Mouse (Mus musculus): ENCODE measurements around the gene Kirrel2.
"Not testable (repeated sequence)": the region's sequence is repeated elsewhere in the genome, so short reads cannot be mapped to it uniquely, and the experiment has no call there.

The Kirrel2 gene

DNA sequence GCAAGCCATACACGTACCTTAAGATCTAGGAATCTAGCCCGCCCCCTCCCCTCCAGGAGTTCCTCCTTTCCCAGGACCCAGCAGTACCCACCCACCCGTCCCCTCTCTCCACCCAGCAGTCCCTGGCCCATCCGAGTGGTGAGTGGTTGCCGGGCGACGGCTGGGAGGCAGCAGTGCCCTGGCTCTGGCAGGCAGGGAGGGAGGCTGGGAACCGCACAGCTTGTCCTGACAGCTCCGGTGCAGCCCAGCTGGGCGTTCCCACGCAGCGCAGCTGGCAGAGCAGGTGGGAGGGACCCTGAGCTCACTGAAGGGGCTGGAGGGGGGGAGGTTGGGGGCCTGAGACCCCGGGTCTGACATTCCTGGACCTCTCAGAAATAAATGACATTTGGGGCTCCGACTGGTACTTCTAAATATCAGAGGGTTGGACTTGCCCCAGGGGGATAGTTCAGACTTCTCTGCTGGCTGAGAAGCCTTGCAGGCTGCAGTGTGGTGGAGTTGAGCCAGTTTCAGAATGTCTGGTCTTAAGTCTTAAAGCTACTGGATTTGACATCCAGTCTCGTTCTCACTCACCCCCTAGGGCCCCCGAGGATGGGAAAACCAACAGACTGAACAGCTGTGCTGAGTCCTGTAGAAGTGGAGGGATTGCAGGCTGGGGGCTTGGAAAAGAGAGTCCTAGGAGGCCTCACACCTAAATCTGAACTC lies at the start of gene Kirrel2, which contains the start of gene Nphs1:
Gene Kirrel2 (minus strand): TSS at position 62 of the 702 bp plus-strand sequence.
Gene Nphs1 (plus strand): TSS at position 687 of the 702 bp plus-strand sequence.
- DNase-seq (ENCODE audit: low read depth, low spot score): no peak

DNA sequence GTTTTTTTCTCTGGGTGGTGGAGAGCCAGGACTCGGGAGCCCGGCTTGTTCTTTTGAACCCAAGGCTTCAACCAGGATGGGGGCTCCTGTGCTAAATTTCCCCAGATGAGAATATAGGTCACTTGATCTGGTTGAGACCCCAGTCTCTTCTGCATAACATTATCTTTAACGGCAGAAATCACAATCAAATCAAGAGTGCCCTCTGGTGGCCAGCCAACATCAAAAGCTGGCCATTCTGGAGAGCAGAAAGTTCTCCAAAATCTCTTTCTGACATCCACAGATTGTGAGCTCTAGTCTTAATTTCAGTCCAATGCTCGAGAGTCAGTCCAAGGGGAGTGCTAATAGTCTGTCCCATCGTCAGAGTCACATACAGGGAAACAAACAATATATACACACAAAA lies 43.7 kb upstream of the Kirrel2 start:
- DNase-seq (ENCODE audit: low read depth, low spot score): not testable (repeated sequence)

DNA sequence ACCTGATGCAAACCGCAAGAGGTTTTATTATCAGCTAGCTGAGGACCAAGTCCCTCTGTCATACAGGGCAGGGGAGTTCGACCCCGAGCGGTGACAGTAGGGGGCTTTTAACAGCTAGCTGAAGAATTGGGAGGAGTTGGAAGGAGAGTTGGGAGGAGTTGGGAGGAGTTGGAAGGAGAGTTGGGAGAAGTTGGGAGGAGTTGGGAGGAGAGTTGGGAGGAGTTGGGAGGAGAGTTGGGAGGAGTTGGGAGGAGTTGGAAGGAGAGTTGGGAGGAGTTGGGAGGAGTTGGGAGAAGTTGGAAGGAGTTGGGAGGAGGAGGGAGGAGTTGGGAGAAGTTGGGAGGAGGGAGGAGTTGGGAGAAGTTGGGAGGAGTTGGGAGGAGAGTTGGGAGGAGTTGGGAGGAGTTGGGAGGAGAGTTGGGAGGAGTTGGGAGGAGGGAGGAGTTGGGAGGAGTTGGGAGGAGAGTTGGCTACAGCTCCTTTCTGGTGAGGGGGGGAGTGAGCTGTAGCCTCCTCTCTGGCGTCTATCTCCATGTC lies 38.1 kb upstream of the Kirrel2 start:
- not testable (repeated sequence) for DNase-seq (ENCODE audit: low read depth, low spot score)

DNA sequence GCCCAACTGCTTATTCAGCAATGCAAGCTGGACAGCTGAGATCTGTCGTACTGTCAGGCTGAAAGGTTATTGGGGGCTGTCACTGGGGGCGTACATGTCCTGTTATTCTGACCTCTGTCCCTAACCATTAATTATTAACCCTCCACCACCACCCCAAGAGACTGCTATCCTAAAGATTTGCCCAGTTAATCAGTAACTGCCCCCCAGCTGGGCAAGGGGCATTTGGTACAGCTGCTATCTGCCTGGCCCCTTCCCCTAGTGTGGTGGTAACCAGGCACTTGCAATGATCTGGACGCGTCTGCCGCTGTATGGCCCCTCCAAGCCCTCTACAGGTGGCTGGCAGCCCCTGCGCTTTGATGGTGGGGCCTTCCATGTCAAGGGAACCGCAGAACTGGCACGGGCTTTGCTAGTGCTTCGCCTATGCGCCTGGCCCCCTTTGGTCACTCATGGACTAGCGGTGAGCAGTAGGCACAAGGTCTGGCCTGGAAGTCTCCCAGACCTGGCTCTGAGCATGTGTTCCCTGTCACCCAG lies 36.0 kb upstream of the Kirrel2 start, which contains the start of gene Prodh2:
Gene Prodh2 (plus strand): TSS at position 222 of the 531 bp plus-strand sequence.
- no peak for DNase-seq (ENCODE audit: low read depth, low spot score)

DNA sequence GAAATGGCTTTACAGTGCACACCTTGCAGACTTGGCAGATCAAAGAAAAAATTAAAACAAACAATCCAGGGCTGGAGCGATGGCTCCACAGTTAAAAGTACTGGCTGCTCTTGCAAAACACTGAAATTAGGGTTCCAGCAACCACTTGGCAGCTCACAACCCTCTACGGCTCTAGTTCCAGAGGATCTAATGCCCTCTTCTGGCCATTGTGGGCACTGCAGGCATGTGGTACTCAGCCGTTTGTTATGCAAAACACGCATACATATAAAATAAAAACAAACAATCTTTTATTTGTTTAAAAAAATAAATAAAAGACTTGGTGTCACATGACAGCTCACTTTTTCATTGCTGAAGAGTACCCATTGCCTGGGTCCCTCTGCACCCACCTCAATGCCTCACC lies 35.3 kb upstream of the Kirrel2 start:
- DNase-seq (ENCODE audit: low read depth, low spot score): peak; percentile 72

DNA sequence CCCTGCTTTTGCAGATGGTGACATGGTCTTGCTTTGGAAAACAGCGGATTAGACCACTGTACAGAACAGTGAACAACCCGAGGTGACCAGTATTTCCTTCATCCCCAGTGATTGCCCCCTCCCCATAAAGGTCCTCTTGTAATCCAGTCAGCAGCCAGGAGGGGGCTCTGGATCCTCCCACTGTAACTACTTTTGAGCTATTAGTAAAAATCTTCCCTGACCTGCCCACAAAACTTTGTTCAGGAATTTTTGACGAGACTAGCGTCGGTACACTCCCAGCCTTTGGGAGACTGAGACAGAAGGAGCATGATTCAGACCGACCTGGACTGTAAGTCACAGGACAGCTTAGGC lies 33.4 kb upstream of the Kirrel2 start:
- DNase-seq (ENCODE audit: low read depth, low spot score): no peak

DNA sequence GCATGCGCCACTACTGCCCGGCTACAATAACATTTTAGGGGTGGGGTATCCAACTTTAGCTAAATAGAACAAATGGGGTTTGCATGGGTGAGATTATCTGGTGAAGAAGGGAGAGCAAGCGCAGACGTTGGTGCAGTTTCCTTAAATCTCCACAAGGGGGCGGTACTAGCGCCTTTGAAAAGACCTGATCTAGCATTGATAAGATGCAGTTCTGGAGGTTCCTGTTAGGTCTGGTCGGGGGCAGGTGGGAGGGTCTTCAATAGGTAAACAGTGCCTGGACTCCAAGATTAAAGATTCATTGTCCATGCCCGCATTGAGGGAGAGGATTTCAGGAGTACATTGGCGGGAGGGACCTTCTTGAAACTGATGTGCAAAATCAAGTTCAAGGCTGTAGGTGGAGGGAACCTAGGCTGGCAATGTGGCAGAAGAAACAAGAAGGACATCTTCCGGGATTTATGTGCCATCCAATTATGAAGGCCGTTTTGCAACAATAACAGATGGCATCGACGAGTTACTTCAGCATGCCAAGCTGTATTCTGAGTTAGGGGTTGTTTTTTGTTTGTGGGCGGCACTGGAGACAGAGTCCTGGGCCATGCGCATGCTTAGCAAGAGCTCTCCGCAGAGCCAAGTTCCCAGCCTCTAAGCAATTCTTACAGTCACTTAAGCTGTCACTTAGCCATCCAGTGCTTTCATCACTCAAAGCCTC lies 32.9 kb upstream of the Kirrel2 start:
- DNase-seq (ENCODE audit: low read depth, low spot score): peak; percentile 52

DNA sequence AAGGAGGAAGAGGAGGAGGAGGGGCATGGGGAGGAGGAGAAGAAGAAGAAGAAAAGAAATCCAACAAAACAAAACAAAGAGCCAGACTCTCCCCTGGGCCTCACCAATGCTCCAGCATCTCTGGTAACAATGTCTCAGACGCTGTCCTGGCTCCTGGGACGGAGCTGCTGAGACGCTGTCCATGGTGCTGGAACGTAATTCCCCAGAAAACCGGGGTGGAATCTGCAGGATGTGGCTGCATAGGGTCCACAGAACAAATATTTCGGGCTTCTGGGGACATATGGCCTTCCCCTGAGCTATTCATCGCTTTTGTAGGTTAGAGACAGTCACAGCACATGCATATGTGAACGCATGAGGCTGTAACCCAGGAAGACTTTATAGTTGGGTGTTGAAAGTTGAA lies 26.8 kb upstream of the Kirrel2 start:
- no peak for DNase-seq (ENCODE audit: low read depth, low spot score)

DNA sequence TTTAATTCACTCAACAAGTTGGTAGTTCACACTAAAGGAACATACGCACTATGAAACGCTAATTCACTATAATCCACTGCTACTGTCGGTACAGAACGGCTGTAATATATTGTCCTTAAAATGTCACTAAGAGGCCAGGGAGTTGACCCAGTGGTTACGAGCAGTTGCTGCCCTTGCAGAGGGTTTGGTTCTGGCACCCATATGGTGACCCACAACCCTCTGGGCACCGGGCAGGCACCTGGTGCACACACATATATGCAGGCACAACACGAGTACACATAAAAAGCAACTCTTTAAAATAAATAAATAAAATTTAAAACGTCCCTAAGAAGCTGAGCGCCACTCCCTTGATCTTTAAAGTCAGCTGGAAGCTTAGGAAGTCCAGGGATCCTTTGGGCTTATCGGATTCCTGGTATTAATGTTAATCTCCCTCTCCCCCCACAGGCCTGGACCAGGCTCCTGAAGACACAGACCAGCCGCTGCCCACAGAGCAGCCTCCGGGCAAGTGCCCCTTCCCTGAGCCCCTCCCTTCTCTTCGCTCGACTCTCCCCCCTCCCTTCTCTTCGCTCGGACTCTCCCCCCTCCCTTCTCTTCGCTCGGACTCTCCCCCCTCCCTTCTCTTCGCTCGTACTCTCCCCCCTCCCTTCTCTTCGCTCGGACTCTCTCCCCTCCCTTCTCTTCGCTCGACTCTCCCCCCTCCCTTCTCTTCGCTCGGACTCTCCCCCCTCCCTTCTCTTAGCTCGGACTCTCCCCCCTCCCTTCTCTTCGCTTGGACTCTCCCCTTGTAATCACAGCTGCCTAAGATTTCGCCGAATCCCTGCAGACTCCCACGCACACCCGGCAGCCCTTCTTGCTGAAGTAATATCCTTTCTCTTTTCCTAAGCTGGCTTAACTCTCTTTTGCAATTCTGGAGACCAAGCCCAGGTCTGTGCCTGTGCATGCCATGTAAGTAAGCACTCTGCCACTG lies 20.2 kb upstream of the Kirrel2 start:
- DNase-seq (ENCODE audit: low read depth, low spot score): no peak

DNA sequence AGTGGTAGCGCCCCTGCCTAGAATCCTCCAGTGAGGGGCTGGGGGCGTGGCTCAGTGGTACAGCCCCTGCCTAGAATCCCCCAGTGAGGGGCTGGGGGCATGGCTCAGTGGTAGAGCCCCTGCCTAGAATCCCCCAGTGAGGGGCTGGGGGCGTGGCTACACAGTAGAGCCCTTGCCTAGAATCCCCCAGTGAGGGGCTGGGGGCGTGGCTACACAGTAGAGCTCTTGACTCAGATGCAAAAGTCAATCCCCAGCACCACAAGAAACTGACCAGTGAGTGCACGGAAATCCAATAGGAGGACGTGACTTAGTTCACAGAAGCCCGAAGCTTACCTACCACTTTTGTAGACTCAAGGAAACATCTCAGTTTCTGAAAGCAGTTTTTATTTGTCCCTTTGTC lies 18.6 kb upstream of the Kirrel2 start:
- not testable (repeated sequence) for DNase-seq (ENCODE audit: low read depth, low spot score)

DNA sequence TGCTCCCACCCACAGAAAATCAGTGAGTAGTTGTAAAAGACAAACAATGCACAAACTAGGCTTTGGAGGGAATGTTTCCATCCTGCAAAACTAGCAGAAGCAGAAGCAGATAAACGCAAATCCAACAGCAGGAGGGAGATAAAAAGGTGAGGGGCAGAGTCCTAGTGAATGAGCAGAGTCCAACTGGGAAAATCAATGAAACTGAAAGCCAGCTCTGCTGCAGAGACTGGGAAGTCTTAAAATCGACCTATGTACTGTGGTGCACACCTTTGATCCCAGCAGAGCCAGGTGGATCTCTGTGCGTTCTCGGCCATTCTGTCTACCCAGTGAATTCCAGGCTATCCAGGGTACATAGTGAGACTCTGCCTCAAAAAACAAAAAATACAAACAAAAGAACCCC lies 17.5 kb upstream of the Kirrel2 start:
- DNase-seq (ENCODE audit: low read depth, low spot score): no peak

DNA sequence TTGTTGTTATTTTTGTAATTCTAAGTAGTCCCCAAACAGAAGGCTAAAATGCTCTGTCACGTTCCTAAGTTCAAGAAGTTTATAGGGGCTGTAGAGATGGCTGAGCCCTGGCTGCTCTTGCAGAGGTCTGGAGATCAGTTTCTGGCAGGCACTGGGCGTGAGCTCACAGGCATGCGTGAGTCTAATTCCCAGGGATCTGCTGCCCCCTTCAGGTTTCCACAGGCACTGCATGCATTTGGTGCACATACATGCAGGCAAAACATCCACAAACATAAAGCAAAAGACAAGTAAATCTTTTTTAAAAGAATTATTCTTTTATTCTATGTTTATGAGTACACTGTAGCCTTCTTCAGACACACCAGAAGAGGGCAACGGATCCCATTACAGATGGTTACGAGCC lies 14.9 kb upstream of the Kirrel2 start:
- DNase-seq (ENCODE audit: low read depth, low spot score): peak; percentile 52

DNA sequence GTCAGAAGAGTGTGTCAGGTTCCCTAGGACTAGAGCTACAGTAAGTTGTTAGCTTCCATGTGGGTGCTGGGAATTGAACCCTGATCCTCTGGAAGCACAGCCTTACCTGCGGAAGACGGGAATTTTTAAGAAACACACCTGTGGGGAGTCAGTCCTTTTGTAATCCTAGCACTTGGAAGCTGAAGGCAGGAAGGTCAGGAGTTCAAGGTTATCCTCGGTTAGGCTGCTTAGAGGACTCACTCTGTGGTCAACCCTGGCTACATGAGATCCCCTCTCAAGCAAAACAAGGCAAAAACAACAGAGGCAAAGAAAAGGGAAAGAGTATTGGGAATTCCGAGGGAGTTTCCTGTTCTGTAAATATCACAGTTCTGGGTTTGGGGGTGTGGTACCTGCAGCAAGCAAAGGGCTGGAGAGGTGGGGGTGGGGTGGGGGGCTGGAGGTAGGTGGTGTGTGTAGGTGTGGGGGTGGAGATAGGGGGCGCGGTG lies 7.4 kb upstream of the Kirrel2 start:
- DNase-seq (ENCODE audit: low read depth, low spot score): no peak

DNA sequence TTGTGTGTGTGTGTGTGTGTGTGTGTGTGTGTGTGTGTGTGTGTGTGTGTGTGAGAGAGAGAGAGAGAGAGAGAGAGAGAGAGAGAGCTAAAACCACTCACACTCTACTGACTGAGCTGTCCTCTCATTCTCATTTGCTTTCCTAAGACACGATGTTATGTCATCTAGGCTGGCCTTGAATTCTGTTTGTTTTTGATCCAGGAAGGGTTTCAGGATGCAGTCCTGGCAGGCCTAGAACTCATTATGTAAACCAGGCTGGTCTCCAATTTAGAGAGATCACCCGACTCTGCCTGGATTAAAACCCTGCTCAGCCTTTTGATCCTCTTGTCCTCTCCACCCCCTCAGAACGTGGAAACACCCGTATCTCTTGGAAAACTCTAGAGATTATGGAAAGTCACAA lies 6.5 kb upstream of the Kirrel2 start:
- no peak for DNase-seq (ENCODE audit: low read depth, low spot score)

DNA sequence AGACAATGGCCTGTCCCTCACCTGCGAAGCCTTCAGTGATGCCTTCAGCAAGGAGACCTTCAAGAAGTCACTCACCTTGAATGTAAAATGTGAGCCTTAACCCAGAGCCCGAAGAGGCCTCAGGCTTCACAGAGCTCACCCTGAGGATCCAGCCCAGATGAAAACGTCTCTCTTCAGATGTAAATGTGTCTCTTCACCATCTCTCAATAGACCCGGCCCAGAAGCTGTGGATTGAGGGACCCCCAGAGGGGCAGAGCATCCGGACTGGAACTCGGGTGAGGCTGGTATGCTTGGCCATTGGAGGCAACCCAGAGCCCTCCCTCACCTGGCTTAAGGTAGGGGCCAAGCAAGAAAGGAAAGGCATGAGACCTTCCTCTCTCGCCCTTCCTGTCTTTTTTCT lies 6.1 kb upstream of the Kirrel2 start:
- no peak for DNase-seq (ENCODE audit: low read depth, low spot score)

DNA sequence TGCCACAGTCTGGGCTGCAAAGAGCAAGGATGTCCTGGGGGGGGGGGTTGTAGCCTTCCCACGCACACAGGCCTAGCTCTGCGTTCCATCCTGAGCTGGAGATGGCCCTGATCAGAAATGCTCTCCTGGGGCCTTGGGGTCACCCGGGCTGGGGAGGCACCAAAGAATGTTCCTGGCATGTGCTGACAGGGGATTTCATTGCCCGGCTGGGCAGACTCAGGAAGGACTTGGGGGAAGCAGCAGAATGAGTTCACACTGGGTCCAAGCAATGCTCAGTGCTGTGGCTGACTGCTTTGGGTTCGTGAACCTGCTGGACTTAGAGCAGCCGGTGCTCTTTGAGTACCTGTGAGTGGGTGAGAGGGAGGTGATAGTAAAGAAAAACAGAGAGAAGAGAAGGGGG lies 2.0 kb upstream of the Kirrel2 start:
- no peak for DNase-seq (ENCODE audit: low read depth, low spot score)

DNA sequence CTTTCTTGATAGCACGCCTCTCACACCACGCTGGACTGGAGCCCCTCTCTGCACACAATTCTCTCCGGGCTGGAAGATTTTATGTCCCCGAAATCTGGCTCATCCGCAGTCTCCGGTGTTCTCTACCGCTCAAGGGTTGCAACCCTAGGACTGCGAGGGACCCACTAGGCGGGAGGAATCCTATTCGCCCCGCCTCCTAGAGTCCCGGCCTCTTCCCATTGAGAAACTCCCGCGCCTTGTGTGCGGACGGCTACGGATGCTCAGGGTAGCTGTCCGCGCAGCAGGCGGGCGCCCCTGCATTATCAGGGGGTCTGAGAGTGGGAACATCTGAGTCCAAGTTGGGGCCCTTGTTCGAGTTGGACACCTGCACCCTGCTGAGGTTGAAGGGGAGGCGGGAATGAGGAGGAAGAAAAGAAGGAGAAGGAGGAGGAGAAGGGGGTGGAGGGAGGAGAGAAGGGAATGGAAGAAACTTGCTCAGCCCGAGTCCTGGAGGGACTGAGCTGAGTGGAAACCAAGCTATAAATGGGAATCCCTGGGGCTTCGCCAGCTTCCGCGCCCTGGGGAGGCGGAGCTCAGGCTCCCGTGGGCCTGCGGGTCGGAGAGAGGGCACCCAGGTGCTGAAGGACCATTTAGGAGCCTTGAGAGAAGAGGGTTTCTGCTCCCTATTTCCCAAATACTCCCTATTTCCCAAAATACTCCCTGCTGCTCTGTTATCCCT lies 420 bp downstream of the Kirrel2 start:
- DNase-seq (ENCODE audit: low read depth, low spot score): no peak

DNA sequence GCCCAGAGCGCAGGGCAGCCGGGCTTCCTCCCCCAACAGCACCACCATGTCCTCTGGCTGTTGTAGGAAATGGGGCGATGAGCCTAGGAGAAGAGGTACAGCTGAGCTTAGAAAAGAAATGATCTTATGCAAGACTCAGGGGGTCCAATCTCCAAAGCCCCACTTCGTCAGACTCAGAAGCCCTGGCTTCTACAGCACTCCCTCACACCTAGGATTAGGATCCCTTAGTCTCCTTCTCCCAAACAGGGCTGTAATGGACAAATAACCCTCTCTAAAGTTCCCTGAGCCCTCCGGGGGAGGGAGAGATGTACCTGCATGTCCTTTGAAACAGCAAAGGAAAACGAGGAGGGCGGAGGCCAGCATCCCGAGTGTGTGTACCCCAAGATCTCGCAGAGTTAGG lies 1.0 kb downstream of the Kirrel2 start:
- no peak for DNase-seq (ENCODE audit: low read depth, low spot score)

DNA sequence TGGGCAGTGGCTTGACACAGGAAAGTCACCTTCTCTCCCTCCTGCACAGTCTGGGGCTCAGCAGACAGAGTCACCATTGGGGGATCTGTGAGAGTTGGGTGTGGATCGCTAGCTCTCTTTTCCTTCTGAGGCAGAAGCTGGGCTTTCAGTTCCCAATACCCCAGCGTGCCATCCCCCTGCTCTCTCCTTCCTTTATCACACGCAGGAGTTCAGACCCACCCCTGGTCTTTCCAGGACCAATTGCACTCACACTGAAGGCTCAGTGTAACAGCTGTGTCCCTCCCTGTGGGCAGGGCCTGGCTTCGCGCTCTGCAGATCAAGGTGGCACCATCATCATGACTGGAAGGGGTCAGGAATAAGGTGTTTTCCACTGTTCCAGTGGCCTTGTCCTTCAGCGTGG lies 3.2 kb downstream of the Kirrel2 start:
- no peak for DNase-seq (ENCODE audit: low read depth, low spot score)

DNA sequence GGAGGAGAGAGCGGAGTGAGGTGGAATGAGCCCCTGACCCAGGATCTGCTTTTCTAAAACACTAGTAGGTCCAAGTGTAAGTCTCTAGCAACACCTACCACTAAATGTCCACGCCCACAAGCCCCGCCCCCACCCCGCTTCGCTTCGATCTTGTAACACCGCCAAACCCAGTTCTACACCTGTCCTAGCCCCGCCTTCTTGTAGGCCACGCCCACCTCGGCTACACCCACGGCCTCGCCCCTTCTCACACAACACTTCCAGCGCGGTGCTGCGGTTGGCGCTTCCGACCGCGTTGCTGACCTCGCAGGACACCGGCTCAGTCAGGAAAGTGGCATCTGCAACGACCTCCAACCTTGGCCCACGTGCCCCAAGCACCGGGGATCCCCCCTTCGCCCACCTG lies 3.7 kb downstream of the Kirrel2 start:
- peak; percentile 82 for DNase-seq (ENCODE audit: low read depth, low spot score)

DNA sequence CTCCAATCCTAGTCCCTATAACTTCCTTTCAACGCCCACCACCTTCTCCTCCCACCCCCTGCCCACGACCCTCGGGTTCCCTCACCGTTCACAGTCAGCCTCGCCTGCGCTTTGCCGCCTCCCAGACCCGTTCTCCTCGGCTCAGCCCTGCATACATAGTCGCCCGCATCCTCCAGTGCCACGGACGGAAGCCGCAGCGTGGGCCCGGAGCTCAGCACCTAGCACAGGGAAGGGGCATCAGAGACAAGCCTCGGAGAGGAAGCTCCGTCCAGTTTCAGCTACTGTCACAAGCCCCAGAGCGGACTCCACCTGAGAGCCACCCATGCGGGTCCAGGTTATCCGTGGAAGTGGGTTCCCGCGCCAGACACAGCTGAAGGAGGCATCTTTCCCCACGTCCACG lies 4.2 kb downstream of the Kirrel2 start:
- DNase-seq (ENCODE audit: low read depth, low spot score): peak; percentile 38
